Mouse (Mus musculus) macrophage (primary cell): ENCODE measurements around the gene Ksr1. TPM values are rescaled to one million over a fixed set of nuclear protein-coding genes. Genes with fewer than 3 reads are reported as not detected.
A peak's percentile ranks its signal among the peaks of the same experiment; 100 is the strongest.

Source experiments
- H3K27ac ChIP-seq: fragments of 350-480 bp; formaldehyde crosslinking; 2 replicates; pipeline ENCODE4 v1.9.0; 2021
- H3K36me3 ChIP-seq: fragments of 350-480 bp; formaldehyde crosslinking; 2 replicates; pipeline ENCODE4 v1.9.0; 2021; ENCODE audit errors: inconsistent target
- H3K4me3 ChIP-seq: fragments of 350-480 bp; formaldehyde crosslinking; 2 replicates; pipeline ENCODE4 v1.9.0; 2021; ENCODE audit errors: inconsistent target
- H3K79me2 ChIP-seq: fragments of 350-480 bp; formaldehyde crosslinking; 2 replicates; pipeline ENCODE4 v1.9.0; 2021; ENCODE audit errors: inconsistent target
- WGBS: methylation state at CpG from one replicate; pipeline ENCODE4 v1.1.7; 2026; ENCODE audit warnings: inconsistent platforms; ENCODE audit not compliant: missing documents; 5-methylcytosine and 5-hydroxymethylcytosine counted together
- polyA plus RNA-seq: library from polyadenylated mRNA; stranded (reverse); fragments of 250-400 nt; gene quantifications from 3 replicates; pipeline ENCODE4 v1.2.4, GENCODE M21; 2018; ENCODE audit warnings: inconsistent platforms

Ksr1 gene
- polyA plus RNA-seq, 1 experiment from 2014 or later = 2.6 TPM

DNA sequence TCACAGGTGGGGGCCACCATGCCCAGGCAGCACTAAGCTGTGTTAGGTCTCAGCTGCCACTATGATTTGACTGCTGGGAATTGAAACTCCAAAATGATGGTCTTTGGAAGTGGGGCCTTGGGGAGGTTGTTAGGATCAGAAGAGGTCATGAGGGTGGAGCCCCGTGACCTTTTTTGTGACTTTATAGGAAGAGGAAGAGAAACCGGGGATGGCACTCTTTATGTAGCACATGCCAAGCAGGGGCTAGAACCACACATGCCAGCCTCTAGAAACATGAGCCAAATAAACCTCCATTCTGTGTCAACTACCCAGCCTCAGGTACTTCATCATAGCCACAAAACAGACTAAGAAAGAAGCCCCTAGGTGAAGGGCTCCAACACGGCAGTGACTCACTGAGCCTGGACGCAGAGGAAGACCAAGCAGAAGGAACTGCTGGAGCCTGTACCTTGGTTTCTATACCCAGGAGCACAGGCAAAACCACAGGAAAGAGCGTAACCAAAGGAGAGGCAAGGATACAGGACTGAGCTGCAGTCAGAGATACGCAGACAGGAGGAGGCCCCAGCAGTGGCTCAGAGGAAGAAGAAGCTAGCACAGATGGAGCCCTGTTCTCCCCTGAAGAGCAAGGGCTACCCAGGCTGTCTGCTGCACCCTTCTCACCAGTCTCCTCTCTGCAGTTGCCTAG is 15.0 kb upstream of the Ksr1 start:
- Histone ChIP-seq H3K4me3 (no peak overlapping the region), H3K79me2 (no peaks in the 10 kb centered on the region), H3K36me3 (no peaks in the 10 kb centered on the region), H3K27ac (no peak overlapping the region)
- 34% methylated on average over 6 of the region's 6 CpGs for WGBS

DNA sequence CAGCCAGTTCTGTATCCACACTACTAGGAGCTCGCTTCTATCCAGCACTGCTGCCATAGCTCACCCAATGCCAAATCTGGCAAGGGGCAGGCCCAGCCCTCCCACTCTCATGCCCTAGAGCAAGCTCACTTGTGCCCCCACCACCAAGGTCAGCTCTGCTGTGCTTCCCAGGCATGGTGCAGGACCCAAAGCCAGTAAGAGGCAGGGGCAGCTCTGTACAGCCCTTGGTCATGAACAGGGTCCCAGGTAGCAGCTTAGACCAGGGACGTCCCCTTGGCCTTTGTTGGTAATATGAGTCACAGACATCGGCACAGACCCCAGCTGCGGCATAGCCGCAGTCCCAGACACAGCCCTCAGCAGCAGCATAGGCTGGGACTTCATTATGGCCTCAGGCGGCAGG is 13.9 kb upstream of the Ksr1 start:
- Histone ChIP-seq H3K36me3 (no peaks in the 10 kb centered on the region), H3K27ac (no peak overlapping the region), H3K4me3 (no peak overlapping the region), H3K79me2 (no peaks in the 10 kb centered on the region)
- WGBS = 98% methylated on average over 6 of the region's 6 CpGs

DNA sequence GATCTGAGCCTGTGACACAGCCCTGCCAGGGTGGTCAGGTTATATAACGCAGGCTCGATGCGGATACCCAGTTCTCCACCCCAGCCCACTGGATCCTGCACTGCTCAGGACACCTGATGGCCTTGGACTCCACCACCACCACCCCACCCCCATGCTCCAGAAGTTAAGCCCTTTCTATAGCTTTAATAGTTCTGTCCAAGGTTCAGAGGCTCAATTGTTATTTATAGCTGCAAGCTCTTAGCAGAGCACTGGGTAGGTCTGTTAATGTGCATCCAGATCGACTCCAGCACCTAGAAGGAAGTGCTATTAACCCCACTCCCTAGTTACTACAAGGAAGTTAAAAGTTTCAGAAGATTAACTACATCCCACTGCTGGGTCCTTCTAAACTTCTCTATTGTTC is 11.5 kb upstream of the Ksr1 start:
- WGBS = 70% methylated on average over 4 of the region's 4 CpGs
- no peak overlapping the region for H3K27ac ChIP-seq
- no peaks in the 10 kb centered on the region for H3K79me2 ChIP-seq
- no peak overlapping the region for H3K4me3 ChIP-seq
- no peaks in the 10 kb centered on the region for H3K36me3 ChIP-seq

DNA sequence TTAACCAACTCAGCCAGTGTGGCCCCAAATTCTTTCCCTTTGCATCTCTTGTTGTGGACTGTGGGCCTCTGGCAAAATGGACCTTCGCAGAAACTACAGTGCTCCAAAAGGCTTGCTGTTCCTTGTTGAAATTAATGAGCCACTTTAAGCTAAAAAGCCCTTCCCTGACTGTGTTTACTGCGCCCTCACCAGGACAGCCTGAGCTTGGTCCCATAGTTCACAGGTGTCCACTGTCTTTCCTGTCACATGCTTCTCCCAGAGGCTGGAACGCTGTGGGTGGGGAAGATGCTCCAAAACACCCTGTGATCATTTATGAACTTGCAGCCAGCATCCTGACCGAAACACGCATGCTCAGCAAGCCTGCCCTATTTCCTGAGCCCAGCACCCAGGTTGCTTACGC is 9.1 kb upstream of the Ksr1 start:
- H3K79me2 ChIP-seq = no peaks in the 10 kb centered on the region
- no peak overlapping the region for H3K27ac ChIP-seq
- 89% methylated on average over 6 of the region's 6 CpGs for WGBS
- no peak overlapping the region for H3K4me3 ChIP-seq
- no peaks in the 10 kb centered on the region for H3K36me3 ChIP-seq

DNA sequence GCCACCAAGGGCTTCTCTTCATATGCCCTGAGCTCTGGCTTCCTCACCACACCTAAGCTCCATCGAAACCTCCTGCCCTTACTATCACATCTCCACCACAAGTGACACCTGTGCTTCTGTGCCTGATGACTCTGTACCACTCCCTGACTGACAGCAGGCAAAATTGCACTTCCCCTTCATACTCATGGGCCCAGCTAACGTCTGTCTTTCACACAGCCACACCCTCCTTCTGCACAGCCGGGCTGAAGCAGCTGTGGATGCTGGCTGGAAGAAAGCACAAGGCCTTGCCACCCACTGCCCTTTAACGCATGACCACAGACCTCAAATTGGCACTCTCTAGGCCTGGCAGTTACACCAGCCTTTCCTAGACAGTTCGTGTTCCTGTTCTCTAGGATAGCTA is 6.5 kb upstream of the Ksr1 start:
- Histone ChIP-seq H3K36me3 (no peaks in the 10 kb centered on the region), H3K27ac (no peak overlapping the region), H3K4me3 (no peak overlapping the region), H3K79me2 (no peaks in the 10 kb centered on the region)
- 15% methylated on average over 5 of the region's 5 CpGs for WGBS

DNA sequence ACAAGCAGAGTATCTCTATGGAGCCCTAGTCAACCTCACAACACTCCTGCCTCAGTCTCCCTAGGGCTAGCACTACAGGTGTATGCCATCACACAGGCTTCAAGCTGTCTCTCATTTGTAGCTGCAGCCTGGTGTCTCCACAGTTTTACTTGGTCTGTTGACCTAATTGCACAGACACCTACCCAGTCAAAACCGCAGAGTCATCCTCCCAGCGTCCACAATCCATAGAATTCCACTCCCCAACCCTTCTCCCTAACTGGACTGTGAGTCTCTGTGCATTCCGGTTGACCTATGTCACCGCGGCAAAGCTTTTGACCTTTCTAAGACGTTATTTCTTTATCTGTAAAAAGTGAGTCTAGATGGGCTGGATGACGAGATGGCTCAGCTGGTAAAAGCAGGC is 5.7 kb upstream of the Ksr1 start:
- Histone ChIP-seq H3K36me3 (no peaks in the 10 kb centered on the region), H3K27ac (no peak overlapping the region), H3K4me3 (no peak overlapping the region), H3K79me2 (no peaks in the 10 kb centered on the region)
- 89% methylated on average over 7 of the region's 7 CpGs for WGBS

DNA sequence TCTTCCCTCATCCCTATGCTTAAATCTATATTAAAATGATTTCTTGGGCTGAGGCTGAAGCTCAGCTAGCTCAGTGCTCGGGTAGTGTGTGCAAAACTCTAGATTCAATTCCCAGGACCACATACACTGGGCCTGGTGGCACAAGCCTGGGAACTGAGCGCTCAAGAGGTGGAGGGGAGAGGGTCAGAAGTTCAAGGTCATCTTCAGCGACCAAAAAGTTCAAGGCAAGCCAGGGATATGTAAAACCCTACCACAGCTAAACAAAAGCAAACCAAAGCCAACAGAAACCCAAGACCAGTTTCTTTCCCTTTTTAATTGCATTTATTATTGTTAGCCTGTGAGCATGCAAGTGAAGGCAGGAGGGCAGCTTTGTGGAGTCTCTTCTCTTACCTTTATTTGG is 4.1 kb upstream of the Ksr1 start:
- Histone ChIP-seq H3K79me2 (no peaks in the 10 kb centered on the region), H3K27ac (no peak overlapping the region), H3K36me3 (no peaks in the 10 kb centered on the region), H3K4me3 (no peak overlapping the region)
- WGBS = 98% methylated on average over 3 of the region's 3 CpGs

DNA sequence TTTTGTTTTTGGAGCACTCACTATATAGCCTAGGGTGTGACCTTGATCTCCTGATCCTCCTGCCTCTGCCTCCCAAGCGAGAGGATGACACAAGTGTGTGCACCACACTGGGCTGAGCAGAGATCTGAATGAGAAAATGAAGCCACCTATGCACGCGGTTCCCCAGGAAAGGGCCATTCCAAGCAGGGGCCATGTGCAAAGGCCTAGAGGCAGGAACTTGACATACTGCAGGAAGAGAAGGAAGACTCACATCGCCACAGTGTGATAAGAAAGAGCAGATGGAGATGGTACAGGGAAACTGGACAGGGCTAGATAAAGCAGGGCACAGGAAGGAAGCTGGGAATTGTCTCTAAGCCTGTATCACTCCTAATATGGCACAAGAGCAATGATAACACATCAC is 3.1 kb upstream of the Ksr1 start:
- H3K79me2 ChIP-seq = no peaks in the 10 kb centered on the region
- WGBS = 84% methylated on average over 4 of the region's 4 CpGs
- H3K4me3 ChIP-seq = no peak overlapping the region
- H3K36me3 ChIP-seq = no peaks in the 10 kb centered on the region
- no peak overlapping the region for H3K27ac ChIP-seq

DNA sequence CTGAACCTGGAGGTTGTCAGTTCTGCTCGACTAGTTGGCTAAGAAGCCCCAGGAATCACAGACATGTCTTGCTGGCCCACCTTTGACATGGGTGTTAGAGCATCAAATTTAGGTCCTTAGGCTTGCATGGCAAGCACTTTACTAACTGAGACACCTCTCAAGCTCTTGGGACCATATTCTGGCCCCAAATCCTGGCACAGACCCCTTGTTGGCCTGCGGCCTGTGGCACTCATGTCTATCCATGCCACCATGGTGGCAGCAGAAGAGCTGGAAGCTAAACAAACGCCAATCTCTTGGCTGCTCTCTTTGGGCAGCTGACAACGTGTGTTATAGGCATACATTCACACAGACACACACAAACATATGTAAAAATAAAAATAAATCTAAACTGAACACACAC is 2.6 kb upstream of the Ksr1 start:
- no peaks in the 10 kb centered on the region for H3K36me3 ChIP-seq
- no peak overlapping the region for H3K27ac ChIP-seq
- WGBS = 91% methylated on average over 4 of the region's 4 CpGs

DNA sequence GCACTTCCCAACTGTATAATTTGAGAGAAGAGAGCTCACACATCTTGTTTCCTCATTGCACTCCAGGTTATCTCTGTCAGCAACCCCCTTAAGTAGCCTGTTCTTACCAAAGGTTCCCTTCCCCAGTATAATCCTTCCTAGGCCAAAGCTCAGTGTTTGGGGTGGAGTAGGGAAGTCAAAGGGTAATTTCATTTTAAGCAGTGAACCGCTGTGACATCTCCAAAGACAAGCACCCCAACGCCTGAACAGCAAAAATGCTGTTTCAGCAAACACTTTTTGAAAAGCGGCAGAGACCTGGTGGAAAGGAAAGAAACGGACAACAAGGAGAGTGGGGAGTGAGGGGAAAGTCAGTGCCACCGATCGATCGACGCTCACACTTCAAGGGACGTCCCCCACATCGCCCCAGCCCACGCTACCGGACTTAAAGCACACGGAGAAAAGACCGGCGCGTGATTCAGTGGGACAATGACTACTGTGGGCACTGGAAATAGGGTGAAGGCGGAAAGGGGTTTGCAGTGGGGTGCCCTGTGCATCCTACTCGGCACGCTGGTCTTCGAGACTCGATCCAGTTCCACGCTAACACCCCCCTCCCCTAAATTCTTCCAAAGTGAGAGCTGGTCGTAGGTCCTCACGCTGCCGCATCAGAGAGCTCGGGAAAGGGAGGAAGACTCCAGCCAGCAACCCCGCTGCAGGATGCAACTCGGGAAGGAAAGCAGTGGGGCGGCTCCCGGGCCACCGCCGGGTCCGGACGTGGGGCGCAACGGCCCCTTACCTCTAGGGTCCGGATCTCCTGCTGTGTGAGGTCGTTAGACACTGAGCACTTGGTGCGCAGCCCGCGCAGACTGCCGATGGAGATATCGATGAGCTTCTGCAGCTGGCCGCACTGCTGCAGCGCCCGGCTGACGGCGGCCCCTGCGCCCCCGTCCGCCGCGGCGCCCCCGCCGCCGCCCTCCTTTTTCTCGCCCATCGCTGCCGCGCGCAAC is 633 bp downstream of the Ksr1 start:
- peak overlapping the region; percentile 72 for H3K4me3 ChIP-seq
- H3K27ac ChIP-seq = 0 out of 2 replicates have a peak overlapping the region, but pooled peaks have one; percentile 13
- H3K36me3 ChIP-seq = no peaks in the 10 kb centered on the region
- WGBS = 2% methylated on average over 54 of the region's 62 CpGs
- H3K79me2 ChIP-seq = no peaks in the 10 kb centered on the region; the same call in 1 of the 2 replicates

More for the DNA sequence above, 2.6 kb upstream of the Ksr1 start:
- no peak overlapping the region for H3K4me3 ChIP-seq
- H3K79me2 ChIP-seq = no peaks in the 10 kb centered on the region

DNA sequence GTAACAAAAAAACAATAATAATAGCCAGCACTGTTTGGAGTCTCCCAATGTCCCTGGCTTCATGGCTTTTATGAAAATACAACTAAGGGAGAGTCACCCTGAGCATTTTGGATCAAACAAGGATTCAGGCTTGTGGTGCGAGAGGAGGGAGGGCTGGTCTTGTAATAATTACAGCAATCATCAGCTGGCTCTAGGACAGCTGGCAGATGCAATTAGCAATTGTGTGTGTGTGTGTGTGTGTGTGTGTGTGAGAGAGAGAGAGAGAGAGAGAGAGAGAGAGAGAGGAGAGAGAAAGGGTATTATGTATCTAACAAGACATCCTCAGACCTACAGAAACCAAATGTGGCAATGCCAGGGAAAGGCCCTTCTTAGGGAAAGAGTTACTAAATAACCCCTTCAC is 1.5 kb downstream of the Ksr1 start:
- no peak overlapping the region for H3K27ac ChIP-seq
- no peaks in the 10 kb centered on the region; the same call in 1 of the 2 replicates for H3K79me2 ChIP-seq
- no peaks in the 10 kb centered on the region for H3K36me3 ChIP-seq
- H3K4me3 ChIP-seq = no peak overlapping the region; the same call in 1 of the 2 replicates
- WGBS = 94% methylated on average over 1 of the region's 1 CpGs

DNA sequence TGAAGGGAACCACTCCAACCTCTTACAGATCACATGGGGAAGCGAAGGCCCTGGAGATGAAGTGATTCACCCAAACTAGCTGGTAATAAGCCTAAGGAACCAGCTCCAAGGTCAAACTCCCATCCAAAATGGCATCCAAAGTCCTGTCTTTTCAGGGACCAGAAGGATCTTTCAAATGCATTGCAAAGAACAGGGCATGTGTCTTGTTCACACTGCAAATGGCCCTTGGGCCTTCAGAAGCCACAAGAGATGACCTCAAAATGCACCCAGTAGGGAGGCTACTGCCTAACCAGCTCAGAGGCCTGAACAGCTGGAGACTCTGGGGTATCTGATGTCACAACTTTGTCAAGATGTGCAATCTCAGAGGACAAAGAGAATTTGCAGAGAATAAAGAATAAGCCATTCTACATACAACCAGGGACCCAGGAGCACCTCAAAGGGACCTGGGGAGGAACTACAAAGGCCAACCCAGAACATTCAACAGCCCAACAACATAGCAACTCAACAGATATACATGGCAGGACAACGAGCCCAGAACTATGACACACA is 2.1 kb downstream of the Ksr1 start:
- Histone ChIP-seq H3K27ac (no peak overlapping the region), H3K79me2 (no peaks in the 10 kb centered on the region; the same call in 1 of the 2 replicates), H3K36me3 (no peaks in the 10 kb centered on the region), H3K4me3 (no peak overlapping the region)
- 94% methylated on average over 2 of the region's 2 CpGs for WGBS

DNA sequence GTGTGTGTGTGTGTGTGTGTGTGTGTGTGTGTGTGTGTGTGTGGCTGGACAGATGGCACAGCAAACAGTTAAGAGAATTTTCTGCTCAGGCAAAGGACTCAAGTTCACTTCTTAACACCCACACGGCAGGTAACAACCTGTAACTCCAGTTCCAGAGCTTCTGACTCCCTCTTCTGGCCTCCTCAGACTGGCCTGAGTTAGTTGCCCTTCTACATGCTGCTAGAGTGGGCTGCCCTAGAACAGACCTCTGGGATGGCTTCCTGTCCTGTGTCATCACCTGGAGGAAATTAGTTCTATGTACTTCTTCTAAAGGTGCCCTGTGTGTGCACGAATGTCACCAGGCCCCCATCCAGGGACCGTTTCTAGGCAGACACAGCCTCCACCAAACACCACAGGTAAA is 2.9 kb downstream of the Ksr1 start:
- 100% methylated on average over 3 of the region's 3 CpGs for WGBS
- Histone ChIP-seq H3K4me3 (no peak overlapping the region), H3K36me3 (no peaks in the 10 kb centered on the region), H3K79me2 (no peaks in the 10 kb centered on the region; the same call in 1 of the 2 replicates), H3K27ac (no peak overlapping the region)

DNA sequence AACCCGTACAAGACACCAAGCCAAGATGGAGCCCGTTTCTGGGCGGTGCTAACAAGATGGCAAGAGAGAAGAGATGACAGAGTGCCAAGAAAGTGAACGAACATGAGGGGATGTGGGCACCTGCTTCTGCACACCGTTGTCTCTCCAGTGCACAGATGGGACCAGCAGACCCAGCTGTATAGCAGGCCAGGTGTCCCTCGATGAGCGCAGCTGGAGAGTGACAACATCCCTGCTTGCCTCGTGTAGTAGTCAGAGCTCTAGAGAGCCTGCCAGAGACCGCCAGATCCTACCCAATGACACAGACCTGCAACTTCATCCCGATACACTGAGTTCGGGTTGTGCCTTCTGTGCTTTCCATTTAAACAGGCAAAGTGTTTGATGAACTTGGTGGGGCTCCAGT is 3.8 kb downstream of the Ksr1 start:
- Histone ChIP-seq H3K4me3 (no peak overlapping the region), H3K36me3 (no peaks in the 10 kb centered on the region), H3K79me2 (no peaks in the 10 kb centered on the region; the same call in 1 of the 2 replicates), H3K27ac (no peak overlapping the region)
- WGBS = 72% methylated on average over 11 of the region's 11 CpGs
